Mouse (Mus musculus) heart, adult 2 months (tissue): ENCODE measurements around the gene Tekt4.

ENCODE experiments used
- CTCF ChIP-seq: fragments of 200-600 bp; IDR thresholded peaks from 2 replicates; pipeline ENCODE4 v1.8.1; 2022; ENCODE audit warnings: antibody characterized with exemption, mild to moderate bottlenecking, moderate library complexity
- EP300 ChIP-seq: fragments of 200-500 bp; IDR thresholded peaks from 2 replicates; pipeline ENCODE4 v1.6.1; 2011; ENCODE audit warnings: low read depth, low read length, control low read depth; ENCODE audit not compliant: insufficient read depth
- POLR2A ChIP-seq: fragments of 200-500 bp; IDR thresholded peaks from 2 replicates; pipeline ENCODE4 v1.6.1; 2011; ENCODE audit warnings: mild to moderate bottlenecking, low read depth, low read length, control low read depth; ENCODE audit not compliant: insufficient read depth

GRCm38 (mm10) chr17:25447865-25448264, 6.5 kb upstream of the Tekt4 start:
- TF ChIP-seq CTCF (no peak), POLR2A (no peak), EP300 (no peak)
